Mouse (Mus musculus): ENCODE data around the gene Bbc3. TPM values are rescaled to one million over a fixed set of nuclear protein-coding genes. Genes with fewer than 3 reads are reported as not detected.

Bbc3 gene
- polyA plus RNA-seq, 1 experiment = 6.6 TPM

- Histone ChIP-seq H3K79me3 (ENCODE audit: low read depth) (peaks cover 26% of the 10 kb centered on the region), H3K27me3 (ENCODE audit: control insufficient read depth, insufficient read depth, insufficient read length) (no peaks in the 10 kb centered on the region), H3K36me3 (ENCODE audit: control insufficient read depth, insufficient read depth) (peaks cover 90% of the 10 kb centered on the region), H3ac (ENCODE audit: control insufficient read depth, insufficient read length, low read depth) (no peak overlapping the region), H3K79me2 (ENCODE audit: control insufficient read depth, insufficient read depth) (peaks cover 85% of the 10 kb centered on the region), H3K4me3 (ENCODE audit: insufficient read depth, poor library complexity, severe bottlenecking) (no peak overlapping the region)
- TF ChIP-seq USF1 (IDR thresholded peaks at IDR 0.05; ENCODE audit: low read depth) (no peak), MYOD1 (IDR thresholded peaks at IDR 0.05; ENCODE audit: control insufficient read depth, insufficient read length, low read depth) (no peak), CTCF (IDR thresholded peaks at IDR 0.05; ENCODE audit: control insufficient read depth, insufficient read depth, insufficient read length) (no peak), MYOG (IDR thresholded peaks at IDR 0.05; ENCODE audit: control insufficient read depth, extremely low read depth, insufficient read length) (no peak), FOSL1 (IDR thresholded peaks at IDR 0.05; ENCODE audit: insufficient read depth, low read length, poor library complexity, severe bottlenecking) (no peak), MAX (IDR thresholded peaks at IDR 0.05) (no peak), CEBPB (IDR thresholded peaks at IDR 0.05; ENCODE audit: low read depth) (no peak)
These were observed 58.5 kb downstream of the Bbc3 start for GRCm38 (mm10) chr7:16366669-16367068.

Other genes with a start within 250 kb of the Bbc3 start
- not detected for gene Zfp541, start 246.6 kb upstream of the Bbc3 start, polyA plus RNA-seq (2012; fragmentation: generic; extraction: Trizol)
- gene Napa, start 209.9 kb upstream of the Bbc3 start, polyA plus RNA-seq (2012; fragmentation: generic; extraction: Trizol) = 138 TPM
- gene Kptn, start 188.5 kb upstream of the Bbc3 start, polyA plus RNA-seq (2012; fragmentation: generic; extraction: Trizol) = 13.1 TPM
- 0.02 TPM for gene Slc8a2, start 178.6 kb upstream of the Bbc3 start, polyA plus RNA-seq (2012; fragmentation: generic; extraction: Trizol)
- gene Meis3, start 133.3 kb upstream of the Bbc3 start, polyA plus RNA-seq (2012; fragmentation: generic; extraction: Trizol) = 4.5 TPM
- 14.4 TPM for gene Dhx34, start 86.4 kb upstream of the Bbc3 start, polyA plus RNA-seq (2012; fragmentation: generic; extraction: Trizol)
- gene C5ar2, start 64.2 kb upstream of the Bbc3 start, polyA plus RNA-seq (2012; fragmentation: generic; extraction: Trizol) = not detected
- 0.02 TPM for gene C5ar1, start 48.9 kb upstream of the Bbc3 start, polyA plus RNA-seq (2012; fragmentation: generic; extraction: Trizol)
- gene Inafm1, start 34.8 kb upstream of the Bbc3 start, polyA plus RNA-seq (2012; fragmentation: generic; extraction: Trizol) = 11.7 TPM
- gene Ccdc9, start 21.6 kb upstream of the Bbc3 start, polyA plus RNA-seq (2012; fragmentation: generic; extraction: Trizol) = 52.2 TPM
- 218 TPM for gene Sae1, start 79.4 kb downstream of the Bbc3 start, polyA plus RNA-seq (2012; fragmentation: generic; extraction: Trizol)
- gene Zc3h4, start 92.5 kb downstream of the Bbc3 start, polyA plus RNA-seq (2012; fragmentation: generic; extraction: Trizol) = 29.8 TPM
- gene Tmem160, start 144.4 kb downstream of the Bbc3 start, polyA plus RNA-seq (2012; fragmentation: generic; extraction: Trizol) = 81.7 TPM
- gene Npas1, start 169.3 kb downstream of the Bbc3 start, polyA plus RNA-seq (2012; fragmentation: generic; extraction: Trizol) = 0.18 TPM